Mouse (Mus musculus): ENCODE measurements around the gene Lhx4.

The Lhx4 gene

DNA sequence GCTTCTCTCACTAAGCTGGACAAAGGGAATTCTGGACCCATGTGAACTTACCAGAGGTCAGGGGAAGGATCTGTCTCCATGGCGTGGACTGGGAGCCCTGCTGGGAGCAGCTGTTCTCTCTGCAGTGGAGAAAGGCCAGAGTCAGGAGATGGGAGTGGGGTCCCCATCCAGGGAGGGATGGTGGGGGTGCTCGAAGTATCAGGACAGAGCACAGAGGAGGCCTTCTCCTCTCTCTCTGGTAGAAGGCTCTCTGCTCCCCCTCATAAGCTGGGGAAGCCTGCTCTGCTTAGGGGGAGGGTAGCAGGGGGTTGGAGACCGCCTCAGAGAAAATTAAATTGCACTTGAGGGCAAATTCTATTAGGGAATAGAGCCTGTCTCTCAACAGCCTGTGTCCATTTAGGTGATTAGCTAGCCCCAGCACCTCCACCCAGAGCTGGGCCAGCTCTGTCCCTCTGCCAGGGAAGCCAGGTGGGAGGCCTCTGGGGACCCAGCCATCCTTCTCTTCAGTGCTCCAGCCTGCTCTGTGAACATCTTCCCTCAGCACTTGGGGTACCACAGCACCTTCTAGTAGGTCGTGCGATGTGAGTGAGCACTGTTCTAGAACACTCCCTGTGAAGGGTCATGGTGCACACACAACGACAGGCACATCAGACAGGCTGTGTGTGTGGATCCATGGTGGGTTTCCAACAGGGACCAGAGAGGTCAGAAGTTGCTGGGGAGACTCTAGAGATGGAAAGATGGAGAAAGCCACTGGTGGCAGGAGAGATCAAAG lies at the start of gene Lhx4:
Gene Lhx4, minus strand, starts transcription at position 201 of the 772 bp plus-strand sequence.
- no peak for DNase-seq (ENCODE audit: low spot score)

DNA sequence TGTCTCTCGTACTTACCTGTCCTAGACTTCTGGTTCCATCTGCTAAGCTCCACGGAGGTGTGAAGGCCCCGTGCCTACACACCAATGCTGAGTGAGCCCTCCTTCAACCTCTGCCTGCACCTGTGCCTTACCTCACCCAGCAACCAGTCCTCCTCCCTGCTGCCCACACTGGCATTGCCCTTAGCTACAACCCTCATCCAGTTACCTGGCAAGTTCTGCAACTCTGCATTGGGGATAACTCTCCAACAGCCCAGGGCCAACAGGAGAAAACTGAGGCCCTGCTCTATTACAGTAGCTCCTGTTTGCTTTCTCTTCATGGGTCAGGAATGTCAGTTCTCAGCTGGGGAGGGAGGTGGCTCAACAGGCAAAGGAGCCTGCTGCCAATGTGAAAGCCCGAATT lies 46.5 kb upstream of the Lhx4 start:
- no peak for DNase-seq (ENCODE audit: low spot score)

DNA sequence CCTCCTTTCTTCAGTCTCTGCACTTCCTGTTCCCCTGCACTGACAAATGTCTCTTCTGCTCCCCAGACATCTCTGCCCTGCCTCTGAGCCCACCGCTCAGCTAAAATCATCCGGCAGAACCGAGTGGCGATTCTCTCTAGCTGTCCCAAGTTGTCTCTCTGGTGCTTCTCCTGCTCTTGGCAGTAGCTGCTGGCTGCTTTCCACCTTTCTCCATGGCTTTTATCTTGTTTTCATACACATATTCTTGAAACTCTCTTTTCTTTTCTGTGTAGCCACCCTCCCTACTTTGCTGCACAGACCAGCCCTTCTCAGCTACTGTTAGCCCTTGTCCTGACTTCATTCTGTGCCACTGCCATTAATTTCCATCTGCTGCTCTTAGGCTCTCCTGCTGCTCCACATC lies 45.9 kb upstream of the Lhx4 start:
- no peak for DNase-seq (ENCODE audit: low spot score)

DNA sequence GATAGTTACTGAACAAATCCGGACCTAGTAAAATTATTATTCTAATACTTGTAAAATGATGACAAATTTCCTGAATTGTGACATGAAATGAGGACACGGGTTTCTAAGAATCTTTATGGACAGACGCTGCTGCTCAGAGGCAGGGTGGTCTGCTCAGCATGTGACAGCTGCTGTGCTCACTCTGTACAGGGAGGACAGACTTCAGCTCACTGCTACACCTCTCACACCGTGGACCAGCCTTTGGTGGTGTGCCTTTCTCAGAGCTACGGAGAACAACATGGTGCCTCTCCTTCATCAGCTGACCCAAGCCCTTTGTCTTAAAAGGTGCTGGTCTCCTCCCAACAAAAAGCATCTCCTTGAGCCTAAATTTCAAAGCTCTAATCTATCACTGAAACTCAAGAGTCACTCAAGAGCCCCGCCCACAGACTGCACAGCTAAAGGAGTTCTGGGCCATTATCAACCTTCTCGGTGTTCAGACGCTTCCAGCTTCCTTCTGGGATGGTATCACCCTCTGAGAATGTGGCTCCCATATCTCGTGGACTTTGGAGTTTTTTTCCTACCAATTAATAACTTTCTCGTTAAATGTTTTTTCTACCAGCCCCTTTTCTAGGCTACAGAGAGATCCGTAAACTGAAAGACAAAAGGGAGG lies 45.4 kb upstream of the Lhx4 start:
- no peak for DNase-seq (ENCODE audit: low spot score)

DNA sequence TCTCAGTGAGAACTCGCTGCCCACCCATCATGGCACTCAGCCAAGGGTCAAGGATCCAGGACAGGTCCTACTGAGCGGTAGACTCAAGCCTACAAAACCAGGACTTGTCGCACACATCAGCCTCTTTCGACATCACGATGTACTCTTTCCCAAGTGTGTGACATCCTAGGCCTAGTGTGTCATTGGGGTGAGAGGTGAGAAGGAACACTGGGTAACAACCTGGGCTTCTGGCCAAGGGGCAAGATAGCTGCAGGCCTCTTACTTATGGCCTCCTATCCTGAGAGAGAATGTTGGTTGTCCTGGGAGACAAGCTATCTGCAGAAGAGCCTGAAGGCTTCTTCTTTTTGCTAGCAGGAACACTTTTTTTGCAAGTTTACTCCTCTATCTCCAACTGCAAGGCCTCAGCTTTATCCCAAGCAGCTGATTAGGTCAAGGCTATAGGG lies 44.3 kb upstream of the Lhx4 start:
- DNase-seq (ENCODE audit: low spot score), result no peak

DNA sequence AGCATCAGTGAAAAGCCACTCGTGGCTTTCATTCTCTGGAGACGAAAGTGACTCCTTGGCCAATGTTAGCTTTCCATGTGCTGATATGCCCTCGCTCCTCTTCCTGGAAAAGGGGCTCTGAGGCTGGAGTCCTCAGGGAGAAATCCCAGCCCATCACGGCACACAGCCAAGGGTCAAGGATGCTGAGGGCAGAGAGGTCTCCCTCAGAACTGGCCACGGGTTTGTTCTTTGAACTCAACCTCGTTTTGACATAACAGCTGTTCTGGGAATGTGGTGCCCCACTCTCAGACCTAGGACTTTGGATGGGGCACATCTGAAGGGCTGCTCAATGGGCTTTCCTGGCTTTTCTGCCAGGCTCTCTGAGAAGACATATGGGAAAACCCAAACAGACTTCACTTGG lies 43.4 kb upstream of the Lhx4 start:
- no peak for DNase-seq (ENCODE audit: low spot score)

DNA sequence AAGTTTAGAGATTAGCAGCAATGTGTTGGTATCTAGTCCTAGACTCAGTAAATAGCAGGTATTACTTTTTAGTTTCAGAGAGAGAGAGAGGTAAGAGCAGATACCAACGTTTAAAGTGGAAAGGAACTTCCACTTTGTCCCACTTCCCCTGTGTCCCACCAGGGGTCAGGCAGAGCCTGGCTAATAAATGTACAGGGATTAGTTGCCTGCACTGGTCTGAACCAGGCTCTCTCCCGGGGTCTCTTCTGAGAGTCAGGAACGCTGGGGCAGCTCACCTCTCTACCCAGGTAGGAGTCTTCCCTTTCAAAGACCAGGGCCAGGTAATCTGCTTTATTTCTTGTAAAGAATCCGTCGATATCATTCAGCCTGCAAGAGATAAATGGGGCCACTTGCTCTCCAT lies 40.4 kb upstream of the Lhx4 start:
- DNase-seq (ENCODE audit: low spot score), result no peak

DNA sequence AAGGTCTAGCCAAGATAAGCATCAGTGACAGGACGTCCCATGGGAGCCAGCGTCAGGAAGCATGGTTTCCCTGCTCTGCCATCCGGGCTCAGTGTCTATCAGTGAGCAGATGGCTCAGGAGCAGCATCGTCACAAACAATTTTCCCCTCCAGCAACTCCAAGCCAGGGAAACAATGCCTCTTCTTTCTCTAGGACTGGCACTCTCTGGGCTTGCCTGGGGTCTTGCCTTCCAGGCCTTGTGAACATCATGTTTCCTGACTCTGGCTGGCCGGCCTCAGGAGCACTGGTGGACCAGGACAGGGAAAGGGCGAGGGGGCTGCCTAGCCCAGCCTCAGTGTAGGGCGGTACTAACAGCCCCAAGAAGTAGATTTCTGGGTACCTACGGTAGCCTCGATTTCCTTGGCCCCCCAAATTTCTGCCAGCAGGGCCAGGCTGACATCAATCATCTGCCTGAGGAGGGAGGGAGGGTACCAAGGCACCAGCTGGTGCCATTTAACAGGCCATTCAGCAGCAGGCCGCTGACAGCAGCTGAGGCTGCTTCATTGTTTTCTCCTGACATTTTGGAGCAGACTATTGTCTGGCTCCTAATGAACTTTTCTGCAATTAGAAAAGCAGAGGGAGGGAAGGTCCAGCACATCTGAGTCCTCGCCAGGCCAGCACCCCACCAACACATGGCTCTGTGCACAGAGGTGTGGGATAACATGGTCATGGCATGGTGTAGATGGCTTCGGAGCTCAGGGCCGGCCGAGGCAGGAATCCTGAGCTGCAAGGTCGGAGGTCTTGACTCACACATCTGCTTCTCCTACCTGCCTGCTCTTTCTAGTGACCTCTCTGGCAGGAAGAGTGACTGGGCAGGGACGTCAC lies 38.9 kb upstream of the Lhx4 start:
- DNase-seq (ENCODE audit: low spot score), result no peak

DNA sequence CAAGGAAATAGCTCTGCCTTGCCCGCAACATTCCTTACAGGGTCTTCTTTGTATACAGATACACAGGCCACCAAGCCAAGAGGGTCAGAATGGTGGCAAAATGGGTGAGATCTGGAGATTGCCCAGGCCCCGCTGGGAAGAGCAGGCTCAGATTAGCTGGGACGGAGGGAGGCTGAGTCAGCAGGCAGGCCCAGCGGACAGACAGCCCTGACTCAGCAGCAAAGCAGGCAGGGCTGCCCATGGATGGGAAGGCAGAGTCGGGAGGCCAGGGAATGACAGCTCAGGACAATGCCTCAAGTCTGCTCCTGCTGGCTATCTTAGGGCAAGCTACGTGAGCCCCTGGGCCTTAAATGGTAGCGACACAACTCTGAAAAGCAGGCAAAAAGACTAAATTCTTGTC lies 34.4 kb upstream of the Lhx4 start:
- no peak for DNase-seq (ENCODE audit: low spot score)

DNA sequence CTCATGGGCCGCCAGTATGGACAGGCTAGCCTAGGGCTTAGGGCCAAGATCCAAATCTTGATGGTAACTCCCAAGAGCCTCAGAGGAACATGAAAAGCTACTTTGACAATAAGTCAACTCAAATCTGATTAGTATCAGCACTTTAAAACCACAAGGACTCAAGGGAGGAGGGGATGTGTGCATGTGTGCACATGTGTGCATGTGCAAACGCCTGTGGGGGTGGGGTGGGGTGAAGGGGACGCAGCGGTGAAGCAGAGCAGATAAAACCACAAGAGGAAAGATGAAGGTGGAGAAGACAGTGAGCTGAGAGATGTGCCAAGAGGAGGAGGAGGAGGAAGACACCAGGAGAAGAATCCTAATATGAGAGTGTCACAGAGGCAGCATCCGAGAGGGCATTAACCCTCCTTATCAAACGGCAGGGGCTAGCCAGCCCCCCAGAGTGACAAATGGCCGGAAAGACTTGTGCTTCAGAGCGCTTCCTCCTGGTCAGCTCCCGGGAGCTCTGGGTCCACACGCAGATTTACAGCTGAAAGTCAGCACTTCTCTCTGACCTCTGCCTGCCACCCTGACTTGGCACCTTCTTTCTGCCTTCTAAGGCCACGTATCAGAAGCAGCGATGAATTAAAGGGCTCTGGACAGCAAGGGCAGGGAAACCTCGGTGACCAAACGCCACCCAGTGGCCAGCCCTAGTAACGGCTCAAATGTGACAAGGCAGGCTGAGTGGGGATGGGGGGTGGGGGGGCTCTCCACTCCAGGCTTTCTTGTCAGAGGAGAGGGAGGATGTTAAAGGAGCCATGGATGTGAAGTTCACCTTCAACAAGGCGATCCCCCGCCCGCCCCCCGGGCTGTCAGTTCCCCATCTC lies 33.1 kb upstream of the Lhx4 start:
- DNase-seq (ENCODE audit: low spot score), result peak; percentile 31

DNA sequence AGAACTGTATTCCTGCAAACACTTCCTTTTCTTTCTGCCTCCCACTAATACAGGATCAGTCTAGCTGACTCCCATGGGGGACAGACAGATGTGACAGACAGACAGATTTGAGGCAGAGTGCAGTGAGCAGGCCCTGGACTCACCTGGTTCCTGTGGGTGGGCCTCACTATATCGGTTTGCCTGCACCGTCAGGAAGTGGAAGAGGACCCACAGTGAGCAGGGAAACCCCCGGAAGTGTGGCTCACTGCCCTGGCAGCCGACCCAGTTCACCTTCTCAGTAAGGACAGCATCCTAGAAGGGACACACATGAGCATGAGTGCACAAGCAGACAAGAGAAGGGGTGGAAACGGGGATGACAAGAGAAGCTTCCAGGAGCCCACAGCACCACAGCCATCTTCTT lies 30.9 kb upstream of the Lhx4 start:
- DNase-seq (ENCODE audit: low spot score), result no peak

DNA sequence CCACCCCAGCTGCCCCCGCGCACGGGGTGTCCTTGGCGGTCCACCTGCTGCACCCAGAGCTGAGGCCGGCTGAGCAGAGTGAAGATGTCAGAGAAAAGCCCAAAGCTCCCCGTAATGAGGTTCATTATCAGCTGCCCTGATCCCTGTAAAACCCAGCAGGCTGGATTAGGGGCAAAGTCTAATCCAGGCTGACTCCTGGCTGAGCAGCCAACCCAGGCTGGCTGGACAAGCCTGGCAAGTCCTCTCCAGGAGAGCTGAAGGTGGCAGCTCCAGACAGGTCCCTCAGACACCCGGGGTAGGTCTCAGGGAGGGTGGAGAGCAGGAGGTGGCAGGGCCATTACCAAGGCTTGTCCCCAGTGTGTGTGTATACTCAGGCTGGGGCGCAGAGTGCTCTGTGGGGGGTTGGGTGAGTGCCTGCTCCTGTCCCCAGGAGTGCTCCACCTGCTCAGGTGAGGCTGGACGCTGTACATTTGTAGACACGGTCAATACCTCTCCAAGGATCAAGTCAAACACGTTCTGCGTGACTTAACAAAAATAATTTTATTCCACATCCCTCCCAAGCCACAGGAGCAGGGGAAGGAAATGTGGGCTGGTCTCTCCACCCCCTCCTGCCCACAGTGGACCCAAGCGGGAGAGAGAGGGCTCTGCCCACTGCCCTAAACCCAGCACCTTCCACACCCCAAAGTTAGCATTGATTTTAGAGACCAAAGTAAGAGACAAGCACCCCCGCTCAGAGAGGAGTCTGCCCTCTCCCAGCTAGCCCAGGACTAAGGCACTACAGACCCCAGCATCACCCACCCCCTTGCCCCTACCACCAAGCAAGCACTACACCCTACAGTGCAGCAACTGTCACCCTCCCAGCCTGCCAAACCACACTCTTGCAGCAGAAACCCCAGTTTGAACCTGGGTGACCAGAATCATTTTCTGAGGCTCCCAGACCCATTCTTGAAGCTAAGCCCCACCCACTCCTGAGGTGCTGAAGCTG lies 26.4 kb upstream of the Lhx4 start:
- peak; percentile 35 for DNase-seq (ENCODE audit: low spot score)

DNA sequence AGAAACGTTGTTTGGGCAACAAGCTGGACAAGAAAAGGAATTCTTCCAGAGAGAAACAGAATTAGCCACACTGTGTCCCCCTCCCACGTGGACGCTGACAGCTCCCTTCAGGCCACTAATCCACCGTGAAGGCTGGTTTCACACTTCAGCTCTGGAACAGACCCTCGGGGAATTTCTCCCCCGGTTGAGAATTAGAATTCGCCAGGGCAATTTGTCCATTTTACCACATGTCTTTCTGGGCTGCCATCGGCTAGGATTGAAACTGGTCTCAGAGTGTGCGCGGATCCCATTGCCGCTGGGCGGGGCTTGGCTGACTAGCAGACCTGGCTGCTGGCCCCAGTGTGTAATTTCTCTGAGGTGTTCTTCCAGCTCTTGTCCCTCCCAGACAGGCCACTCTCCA lies 7.7 kb upstream of the Lhx4 start:
- DNase-seq (ENCODE audit: low spot score), result no peak

DNA sequence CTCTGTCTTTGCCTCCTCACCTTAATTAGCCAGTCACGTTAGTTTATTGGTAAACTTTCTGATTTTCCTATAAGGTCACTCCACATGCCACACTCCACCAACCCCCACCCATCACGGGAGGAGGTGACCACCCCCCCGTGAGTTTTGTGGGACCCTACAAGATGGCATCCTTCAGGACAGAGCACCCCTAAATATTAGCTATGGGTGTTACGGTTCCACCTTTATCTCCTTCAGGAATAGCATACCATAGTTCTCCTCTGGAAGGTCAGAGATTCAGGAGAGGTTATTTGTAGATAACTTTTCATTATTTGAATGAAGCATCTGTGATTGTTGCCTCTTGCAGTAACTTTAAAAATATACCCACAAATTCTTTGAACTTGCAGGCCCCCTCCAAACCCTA lies 7.2 kb upstream of the Lhx4 start:
- DNase-seq (ENCODE audit: low spot score), result no peak

DNA sequence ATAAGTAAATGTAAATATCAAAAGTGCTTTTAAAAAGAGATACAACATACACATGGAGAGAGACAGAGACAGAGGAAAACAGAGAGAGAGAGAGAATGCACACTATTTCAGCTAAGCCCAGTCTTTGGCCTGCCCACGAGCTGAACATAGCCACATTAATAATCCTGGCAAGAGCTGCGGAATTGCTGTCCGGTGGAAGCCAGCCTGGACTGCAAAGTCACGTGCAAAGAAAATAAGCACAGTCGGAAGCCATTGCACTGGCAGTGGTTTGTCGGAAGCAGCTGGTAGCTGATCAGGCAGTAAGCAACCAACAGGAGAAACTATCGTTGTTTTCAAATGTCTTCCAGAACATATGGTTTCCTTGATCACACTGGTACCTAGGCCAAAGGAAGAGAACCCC lies 6.1 kb upstream of the Lhx4 start:
- no peak for DNase-seq (ENCODE audit: low spot score)

DNA sequence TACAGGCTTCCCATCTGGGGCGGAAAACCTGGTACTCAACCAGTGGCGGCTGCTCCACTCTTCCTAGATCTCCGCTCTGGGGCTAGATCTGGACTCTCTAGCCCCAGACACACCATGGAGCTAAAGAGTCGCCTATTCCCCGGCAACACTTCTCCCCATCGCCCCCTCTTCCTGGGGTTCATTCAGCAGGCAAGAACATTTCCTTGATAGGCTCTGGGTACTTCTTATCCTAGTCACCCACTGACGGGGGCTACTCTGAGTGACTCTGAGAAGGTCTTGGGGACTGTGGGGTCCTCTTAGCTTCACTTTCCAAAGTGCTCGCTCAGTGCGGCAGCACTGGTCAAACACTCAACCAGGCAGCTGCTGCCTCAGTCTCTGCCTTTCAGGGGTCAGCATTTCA lies 1.9 kb upstream of the Lhx4 start:
- DNase-seq (ENCODE audit: low spot score), result no peak

DNA sequence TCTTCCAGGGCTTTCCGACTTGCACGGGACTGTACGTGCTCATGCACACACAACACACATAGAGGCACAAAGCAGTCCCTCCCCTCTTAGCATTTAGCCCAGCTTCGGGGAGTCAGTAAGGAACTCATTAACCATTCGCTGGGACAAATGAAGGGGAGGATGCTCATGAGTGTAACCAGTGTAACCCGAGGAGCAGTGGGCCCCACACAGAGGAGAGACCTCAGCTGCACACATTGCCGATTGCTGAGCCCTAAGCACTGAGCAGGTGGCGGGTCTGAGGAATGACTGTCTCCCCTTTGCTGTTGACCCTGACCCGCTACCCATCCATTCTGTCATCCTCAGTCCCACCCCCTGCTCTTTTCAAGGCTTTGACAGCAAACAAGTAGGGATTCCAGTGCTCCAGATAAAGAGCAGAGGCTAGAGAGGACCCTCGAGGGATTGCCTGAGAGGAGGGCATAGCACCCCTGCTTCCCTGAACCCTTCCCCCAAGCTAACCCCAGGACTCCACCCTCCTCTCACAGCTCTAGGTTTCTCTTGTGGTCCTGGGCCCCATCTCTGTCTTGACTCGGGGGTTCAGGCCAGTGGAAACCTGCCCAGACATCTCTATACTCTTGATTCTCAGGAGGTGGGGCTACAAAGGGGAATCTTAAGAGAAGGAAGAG lies 836 bp downstream of the Lhx4 start:
- DNase-seq (ENCODE audit: low spot score), result no peak

DNA sequence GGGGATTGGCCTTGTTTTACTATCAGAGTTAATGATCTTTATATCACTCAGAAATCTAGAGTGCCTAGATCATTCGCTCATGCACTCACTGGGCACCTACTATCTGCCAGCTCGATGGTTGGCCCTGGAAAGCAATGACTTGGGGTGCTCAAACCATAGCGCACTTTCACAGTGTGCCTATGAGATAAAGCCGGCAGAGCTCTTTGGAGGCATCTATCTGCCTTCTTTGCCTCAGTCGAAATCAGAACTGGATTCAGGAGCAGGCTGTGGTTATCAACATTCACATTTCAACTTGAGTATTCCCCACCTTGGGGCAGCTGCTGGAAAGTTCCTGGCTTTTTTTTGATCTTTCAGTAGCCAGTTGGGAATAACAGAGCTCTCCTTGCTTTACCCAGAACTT lies 3.6 kb downstream of the Lhx4 start:
- DNase-seq (ENCODE audit: low spot score), result no peak

DNA sequence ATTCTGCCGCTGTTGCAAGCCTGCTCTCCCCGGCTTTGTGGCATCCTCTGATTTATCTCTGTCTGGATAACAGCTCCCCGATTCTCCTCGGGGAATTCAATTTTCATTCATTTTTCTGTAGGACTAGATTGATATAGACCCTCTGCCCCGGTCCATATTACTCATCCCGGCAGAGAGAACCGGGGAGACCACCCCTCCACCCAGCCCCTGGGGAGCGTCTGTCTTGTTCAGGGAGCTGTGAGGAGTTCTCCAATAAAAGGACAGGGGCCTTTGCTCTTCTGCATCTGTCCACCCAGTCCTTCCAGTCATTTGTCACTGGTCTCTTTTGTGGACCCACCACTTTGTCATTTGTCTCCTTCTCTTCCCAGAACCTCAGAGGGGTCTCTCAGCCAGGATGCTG lies 4.5 kb downstream of the Lhx4 start:
- no peak for DNase-seq (ENCODE audit: low spot score)
